8 mouse cellular contexts compared by ENCODE assay signal in genomic region chr5:4104341-4105040, GRCm38 (mm10). TPM values are rescaled to one million over a fixed set of nuclear protein-coding genes. Genes with fewer than 3 reads are reported as not detected.
DNase-seq lines count a peak whose midpoint lies in the region; ATAC-seq and TF ChIP-seq lines count a peak whose summit lies in the region.

Gene Cyp51, minus strand, starts transcription at chr5:4104746.

- H3K4me2 ChIP-seq in hindbrain, embryonic 14.5 days (replicated peaks) = peak within 1 kb of the TSS; percentile 78

- no peaks in the 10 kb centered on the region for H3K9me3 ChIP-seq in hindbrain, embryonic 14.5 days (ENCODE audit: control insufficient read depth, low read length)

- no peak for TF ChIP-seq CTCF in Patski (IDR thresholded peaks at IDR 0.05)

- CTCF ChIA-PET in Patski (lab: Charles Lee) = no interaction called here

- POLR2A ChIA-PET in Patski (lab: Charles Lee) = interaction anchor here (1.0 kb wide), 1 partner anchor 11 kb away, joined by 3 read pairs; no protein-coding TSS in a partner anchor

- in situ Hi-C loops in Patski (cut with MboI; ENCODE audit: low pct_unique_long_range_greater_than_20kb) = loop anchor here (5.0 kb wide), 1 partner anchor 813 kb away; no protein-coding TSS in a partner anchor

- H3K9ac ChIP-seq in hindbrain, embryonic 14.5 days = peak within 1 kb of the TSS; percentile 91

- peaks cover 28% of the 10 kb centered on the region for H3K36me3 ChIP-seq in hindbrain, embryonic 14.5 days (replicated peaks; ENCODE audit: control insufficient read depth, insufficient read depth)

- H3K4me3 ChIP-seq in hindbrain, embryonic 14.5 days (replicated peaks; ENCODE audit: low read length) = peak within 1 kb of the TSS; percentile 94

- peak within 1 kb of the TSS; percentile 99 for H3K27ac ChIP-seq in hindbrain, embryonic 14.5 days

- WGBS in hindbrain, embryonic 14.5 days = under 1% methylated on average over 59 of the region's 59 CpGs

- peak; percentile 85 for DNase-seq in Patski (ENCODE audit: low read depth, low spot score)
- peak; percentile 93 to 95 for DNase-seq in cerebellum, postnatal 14 days
- peak; percentile 80 to 83 for DNase-seq in frontal cortex, postnatal 25 days (ENCODE audit: low spot score in 2 of 2)
- DNase-seq in hindbrain, embryonic 14.5 days (ENCODE audit: low spot score) = peak; percentile 96
- peak; percentile 89 to 91 for DNase-seq in layer of hippocampus, postnatal 36 days
- DNase-seq in lung, postnatal 36 days = peak; percentile 91
- DNase-seq in retina, postnatal 1 day = peak; percentile 96
- peak; percentile 80 for DNase-seq in urinary bladder, adult 18-20 months (ENCODE audit: low spot score in 2 of 2)

- peak; percentile 98 for ATAC-seq in Patski
- peak; percentile 96 for ATAC-seq in hindbrain, embryonic 14.5 days (ENCODE audit: low FRiP score)

- no peaks in the 10 kb centered on the region for H3K27me3 ChIP-seq in Patski
- H3K27me3 ChIP-seq in hindbrain, embryonic 14.5 days (ENCODE audit: control insufficient read depth, insufficient read depth, low read length) = no peaks in the 10 kb centered on the region

- H3K4me1 ChIP-seq in hindbrain, embryonic 14.5 days (replicated peaks; ENCODE audit: control insufficient read depth, insufficient read depth, low read length) = peaks cover 18% of the 10 kb centered on the region

RNA-seq across cellular contexts. Expression of gene Cyp51, which starts in this region (rescaled TPM):
- polyA plus RNA-seq in Patski (2021) = 42.9 TPM
- polyA plus RNA-seq in hindbrain, embryonic 14.5 days (2014; fragmentation: Nextera tagmentation; extraction: Ambion mirVana) = 180 and 206 TPM in 2 replicates
- 10 to 100 TPM; 45.5 to 45.6 TPM for total RNA-seq in layer of hippocampus, postnatal 36 days (2021)

Comparison
In these comparisons a context has a peak if more than half of its experiments do, and no peak if none do; other contexts are left out.
1. Peak in every context shown above with its lines: DNase-seq, ATAC-seq, H3K4me3 ChIP-seq and H3K27ac ChIP-seq.